Mouse (Mus musculus): ENCODE data around the gene Tmem132b.

DNA sequence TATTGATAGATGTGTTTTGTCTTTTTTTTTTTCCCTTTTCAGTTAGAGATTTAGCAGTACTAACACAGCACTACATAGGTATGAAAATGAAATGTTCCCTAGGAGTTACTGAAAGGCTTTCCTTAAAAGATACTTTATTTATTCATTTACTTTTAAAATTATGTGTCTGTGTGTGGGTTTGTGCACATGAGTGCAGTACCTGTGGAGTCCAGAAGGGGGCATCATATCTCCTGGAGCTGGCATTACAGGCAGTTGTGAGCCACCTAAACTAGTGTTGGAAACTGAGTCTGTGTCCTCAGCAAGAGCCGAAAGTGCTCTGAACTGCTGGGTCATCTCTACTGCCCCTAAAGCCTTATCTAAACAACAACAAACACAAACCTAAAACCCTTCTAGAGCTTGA lies 261.1 kb downstream of the Tmem132b start:
- no peak for TF ChIP-seq CTCF (IDR thresholded peaks at IDR 0.05; ENCODE audit: control insufficient read depth, insufficient read depth, insufficient read length)
- no peak for TF ChIP-seq MYOG (IDR thresholded peaks at IDR 0.05; ENCODE audit: control insufficient read depth, extremely low read depth, insufficient read length)
- TF ChIP-seq MAX (IDR thresholded peaks at IDR 0.05) = no peak
- no peak for TF ChIP-seq USF1 (IDR thresholded peaks at IDR 0.05; ENCODE audit: low read depth)
- no peak for TF ChIP-seq CEBPB (IDR thresholded peaks at IDR 0.05; ENCODE audit: low read depth)
